Mouse (Mus musculus) yolk sac, embryonic 10.5 days (tissue): ENCODE data around the gene Scd4.

Experiments
- DNase-seq: peaks from one replicate; pipeline ENCODE4 v3.0.0-alpha.2; 2017; ENCODE audit warnings: low spot score

Scd4 gene

DNA sequence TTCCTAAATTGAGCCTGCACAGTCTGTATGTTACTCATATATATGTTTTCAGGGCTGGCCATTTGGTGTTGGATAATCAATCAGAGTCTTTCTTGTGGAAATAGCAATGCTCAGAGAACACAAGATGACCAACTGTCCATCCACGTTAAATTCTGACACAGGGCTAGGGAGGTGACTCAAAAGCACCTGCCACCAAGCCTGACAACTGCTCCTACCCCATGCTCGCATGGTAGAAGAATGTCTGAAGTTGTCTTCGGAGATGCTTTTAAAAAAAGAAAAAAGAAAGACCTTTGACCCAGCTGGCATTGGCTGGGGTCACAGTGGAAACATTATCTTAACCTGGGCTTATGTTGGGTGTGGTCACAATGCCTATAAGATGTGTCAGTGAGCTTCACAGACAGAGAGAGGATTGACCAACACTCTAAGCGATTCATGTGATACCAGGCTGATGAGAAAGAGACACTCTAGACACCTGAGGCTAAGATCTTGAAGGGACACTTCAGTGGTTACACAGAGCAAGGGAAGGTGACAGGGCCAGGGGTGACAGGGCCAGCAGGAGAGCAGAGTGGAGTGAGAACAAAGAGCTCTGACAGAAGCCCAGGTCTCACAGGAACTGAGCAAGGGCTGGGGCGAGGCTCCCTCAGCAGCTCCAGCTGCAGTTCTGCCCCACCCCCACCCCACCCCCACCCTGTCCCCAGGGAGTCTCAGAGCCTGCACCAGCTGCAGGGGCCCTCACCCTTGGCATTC lies 44.9 kb downstream of the Scd4 start:
- DNase-seq: no peak

DNA sequence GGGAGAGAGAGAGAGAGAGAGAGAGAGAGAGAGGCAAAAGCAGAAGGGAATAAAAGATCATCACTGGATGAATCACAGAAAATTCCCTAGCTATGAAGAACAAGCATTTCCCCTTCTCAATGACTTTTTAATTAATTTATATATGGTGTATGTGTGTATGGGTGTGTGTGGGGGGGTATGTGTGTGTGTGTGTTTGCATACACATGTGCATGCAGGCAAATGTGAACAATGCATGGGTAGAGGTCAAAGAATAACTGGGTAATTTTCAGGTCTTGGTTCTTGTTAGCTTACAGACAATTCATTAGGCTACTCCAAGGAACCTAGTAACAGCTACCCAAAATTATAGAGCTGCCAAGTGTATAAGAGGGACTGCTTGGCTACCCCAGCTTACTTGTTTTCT lies 46.2 kb downstream of the Scd4 start:
- no peak for DNase-seq

- no peak for DNase-seq
These were observed 47.2 kb downstream of the Scd4 start for GRCm38 (mm10) chr19:44380065-44380464.

- no peak for DNase-seq
These were observed 49.9 kb downstream of the Scd4 start for GRCm38 (mm10) chr19:44382682-44383321.

- DNase-seq: no peak
These were observed 53.1 kb downstream of the Scd4 start for GRCm38 (mm10) chr19:44385887-44386498.

GRCm38 (mm10) chr19:44387089-44387671 lies 54.3 kb downstream of the Scd4 start:
- DNase-seq: no peak

- peak; percentile 48 for DNase-seq
These were observed 55.0 kb downstream of the Scd4 start for GRCm38 (mm10) chr19:44387746-44388474.

- peak; percentile 98 for DNase-seq
These were observed 55.9 kb downstream of the Scd4 start for GRCm38 (mm10) chr19:44388475-44389428.

DNA sequence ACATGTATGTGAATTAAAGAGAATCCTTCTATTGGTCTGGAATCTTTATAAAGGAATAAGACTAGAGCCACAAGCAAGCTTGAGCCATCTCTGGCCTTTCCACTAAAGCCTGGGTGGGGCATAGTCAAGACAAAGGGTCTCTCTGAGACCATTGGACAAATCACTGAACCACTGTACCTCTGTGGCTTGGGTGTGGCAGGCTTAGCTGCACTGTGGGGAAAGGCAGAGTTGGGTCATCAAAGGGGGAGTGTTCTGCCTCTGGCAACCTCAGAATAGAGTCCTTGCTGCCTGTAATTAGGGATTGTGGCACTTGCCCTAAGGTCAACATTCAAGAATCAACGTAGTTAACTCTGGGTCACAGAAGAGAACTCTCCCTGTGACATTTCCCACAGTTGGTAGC lies 56.6 kb downstream of the Scd4 start:
- no peak for DNase-seq

DNA sequence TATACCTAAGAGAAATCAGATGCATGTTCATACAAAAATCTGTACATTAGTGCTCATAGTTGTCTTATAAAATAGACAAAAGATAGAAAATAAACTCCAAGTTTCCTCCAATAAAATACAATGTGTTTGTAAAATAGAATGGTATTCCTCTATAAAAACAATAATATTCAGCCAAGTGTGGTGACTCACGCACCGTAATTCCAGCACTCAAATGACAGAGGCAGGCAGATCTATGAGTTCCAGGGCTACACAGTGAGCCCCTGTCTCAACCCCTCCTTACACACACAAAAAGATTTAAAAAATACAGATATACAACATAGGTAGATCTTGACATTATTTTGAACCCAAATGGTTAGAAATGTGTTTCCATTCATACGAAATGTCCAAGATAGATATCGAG lies 59.0 kb downstream of the Scd4 start:
- no peak for DNase-seq

DNA sequence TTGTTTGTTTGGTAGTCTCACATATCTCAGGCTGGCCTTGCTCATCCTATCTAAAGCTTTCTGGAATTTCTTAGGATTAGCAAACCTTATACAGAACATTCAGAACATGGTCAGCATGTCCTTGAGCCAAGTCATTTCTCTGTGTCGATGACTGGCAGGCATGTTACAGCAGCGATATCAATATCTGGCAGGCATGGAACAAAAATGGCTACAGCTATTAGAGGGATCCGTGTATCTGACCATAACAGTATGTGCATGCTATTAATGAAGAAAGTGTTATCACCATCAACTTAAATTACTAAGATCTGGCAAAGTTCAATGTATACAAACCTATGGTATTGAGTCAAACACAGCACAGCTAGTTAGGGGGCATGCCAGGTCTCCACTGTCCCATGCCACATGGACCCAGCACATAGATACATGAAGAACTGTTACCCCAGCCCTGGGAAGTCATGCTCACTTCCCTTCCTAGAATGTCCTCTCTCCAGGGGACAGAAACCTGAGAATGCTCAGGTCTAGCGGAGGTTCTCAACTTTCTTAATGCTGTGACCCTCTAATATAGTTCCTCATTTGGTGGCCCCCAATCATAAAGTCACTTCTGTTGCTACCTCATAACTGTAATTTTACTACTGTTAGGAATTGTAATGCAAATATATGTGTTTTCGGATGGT lies 59.6 kb downstream of the Scd4 start:
- DNase-seq: no peak

- no peak for DNase-seq
These were observed 61.1 kb downstream of the Scd4 start for GRCm38 (mm10) chr19:44393962-44394422.

DNA sequence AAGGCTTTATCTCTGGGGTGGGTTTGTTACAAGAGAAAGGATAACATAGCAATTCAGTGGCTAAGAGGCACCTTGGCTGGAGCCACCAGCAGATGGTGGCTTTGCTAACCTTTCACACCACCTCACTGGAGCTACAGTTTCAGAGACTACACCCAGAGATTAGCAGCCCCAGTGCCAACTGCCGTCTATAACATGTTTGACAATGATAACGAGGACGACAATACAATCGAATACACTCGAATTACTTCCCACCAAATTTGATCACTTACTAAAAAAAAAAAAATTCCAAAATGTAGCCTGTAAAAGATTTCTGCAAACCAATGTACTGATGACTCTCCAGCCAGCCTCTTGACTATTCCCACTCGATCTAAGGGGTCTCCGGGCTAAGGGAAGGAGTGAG lies 62.1 kb downstream of the Scd4 start:
- DNase-seq: no peak
